In the genomic region with DNA sequence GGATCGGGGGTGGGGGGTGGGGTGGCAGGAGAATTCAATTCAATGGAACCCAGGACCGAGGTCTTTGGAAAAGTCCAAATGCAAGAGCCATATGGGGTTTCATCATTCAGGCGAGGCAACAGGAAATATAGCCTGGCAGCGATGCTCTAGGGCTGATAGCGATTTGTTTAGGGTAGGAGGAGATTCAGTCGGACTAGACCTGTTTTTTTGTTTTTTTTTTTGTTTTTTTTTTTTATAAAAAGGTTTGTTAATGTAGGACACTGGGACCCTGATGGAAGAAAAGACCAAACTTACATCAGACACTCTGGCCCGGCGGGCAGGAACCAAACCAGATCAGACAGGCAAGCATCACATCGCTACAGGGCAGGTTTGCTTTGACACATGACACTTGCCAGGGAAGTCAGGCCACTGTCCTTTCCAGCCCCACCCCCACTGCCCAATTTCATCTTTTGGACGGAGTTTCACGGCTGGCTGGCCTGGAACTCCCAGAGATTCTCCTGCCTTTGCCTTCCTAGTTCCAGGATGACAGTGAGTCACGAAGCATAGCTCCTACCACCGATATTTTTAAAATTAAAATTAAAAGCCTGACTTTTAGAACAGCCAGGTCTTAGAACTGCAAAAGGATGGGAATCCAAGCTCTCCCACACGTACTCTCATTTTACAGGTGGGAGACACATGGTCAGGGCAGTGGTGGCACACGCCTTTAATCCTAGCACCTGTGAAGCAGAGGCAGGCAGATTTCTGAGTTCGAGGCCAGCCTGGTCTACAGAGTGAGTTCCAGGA, we compare ENCODE assay signal across 8 mouse cellular contexts. TPM values are rescaled to one million over a fixed set of nuclear protein-coding genes. Genes with fewer than 3 reads are reported as not detected.
DNase-seq lines count a peak whose midpoint lies in the region; ATAC-seq and TF ChIP-seq lines count a peak whose summit lies in the region.

No protein-coding gene starts in this region.

- 45% methylated on average over 16 of the region's 16 CpGs for WGBS in spleen, adult 2 months
- WGBS in heart, postnatal 0 days, result 34% methylated on average over 16 of the region's 16 CpGs
- 24% methylated on average over 16 of the region's 16 CpGs for WGBS in liver, embryonic 11.5 days

- H3K27ac ChIP-seq in spleen, adult 2 months (ENCODE audit: insufficient read depth, low read length), result peak overlapping the region; percentile 44; the same call in 1 of the 2 replicates
- H3K27ac ChIP-seq in heart, postnatal 0 days (ENCODE audit: low read depth), result peak overlapping the region; percentile 95
- 0 out of 2 replicates have a peak overlapping the region, but pooled peaks have one; percentile 41 for H3K27ac ChIP-seq in liver, embryonic 11.5 days (ENCODE audit: low read depth, low read length)

- TF ChIP-seq EP300 in heart, postnatal 0 days (IDR thresholded peaks at IDR 0.05; ENCODE audit: low read depth), result no peak

- peaks cover 2% of the 10 kb centered on the region; the same call in 1 of the 2 replicates for H3K4me1 ChIP-seq in spleen, adult 2 months (ENCODE audit: control insufficient read depth, insufficient read depth, insufficient read length)
- peaks cover 34% of the 10 kb centered on the region for H3K4me1 ChIP-seq in heart, postnatal 0 days (ENCODE audit: control insufficient read depth, insufficient read depth)
- peaks cover 22% of the 10 kb centered on the region for H3K4me1 ChIP-seq in liver, embryonic 11.5 days (replicated peaks; ENCODE audit: control insufficient read depth, insufficient read depth, low read length)

- DNase-seq in spleen, adult 2 months (ENCODE audit: low read depth in 1 of 2, low spot score in 2 of 2), result no peak
- no peak for DNase-seq in spleen, postnatal 10 days (ENCODE audit: low spot score in 2 of 2)
- peak; percentile 65 to 73 for DNase-seq in cerebellum, postnatal 25 days
- no peak for DNase-seq in heart, postnatal 0 days (ENCODE audit: low spot score)
- DNase-seq in liver, embryonic 11.5 days (ENCODE audit: low spot score), result peak; percentile 52
- peak; percentile 52 for DNase-seq in retina, postnatal 1 day
- DNase-seq in left cerebral cortex, adult 11 months (ENCODE audit: low spot score), result no peak
- no peak for DNase-seq in urinary bladder, postnatal 25 days (ENCODE audit: low spot score)

- ATAC-seq in heart, postnatal 0 days (ENCODE audit: insufficient read depth, low read depth), result no peak
- no peak for ATAC-seq in liver, embryonic 11.5 days (replicated peaks; ENCODE audit: low FRiP score)

- no peaks in the 10 kb centered on the region for H3K27me3 ChIP-seq in spleen, adult 2 months (ENCODE audit: control insufficient read depth, insufficient read depth, low read length)
- no peaks in the 10 kb centered on the region for H3K27me3 ChIP-seq in heart, postnatal 0 days (ENCODE audit: control insufficient read depth, insufficient read depth, low read length)
- H3K27me3 ChIP-seq in liver, embryonic 11.5 days (replicated peaks; ENCODE audit: control insufficient read depth, insufficient read depth, low read length), result peaks cover 22% of the 10 kb centered on the region

- peak overlapping the region; percentile 89 for H3K4me2 ChIP-seq in heart, postnatal 0 days (ENCODE audit: low read depth, low read length)
- H3K4me2 ChIP-seq in liver, embryonic 11.5 days, result peak overlapping the region; percentile 97

- TF ChIP-seq CTCF in spleen, adult 2 months (IDR thresholded peaks at IDR 0.05; ENCODE audit: extremely low read depth, insufficient read depth, insufficient read length, insufficient replicate concordance), result no peak
- no peak for TF ChIP-seq CTCF in heart, postnatal 0 days (IDR thresholded peaks at IDR 0.05; ENCODE audit: low read depth)

- H3K9me3 ChIP-seq in heart, postnatal 0 days (replicated peaks; ENCODE audit: control insufficient read depth, low read length), result no peaks in the 10 kb centered on the region
- no peaks in the 10 kb centered on the region for H3K9me3 ChIP-seq in liver, embryonic 11.5 days (ENCODE audit: control insufficient read depth, low read length)

- TF ChIP-seq POLR2A in spleen, adult 2 months (IDR thresholded peaks at IDR 0.05; ENCODE audit: low read depth, low read length), result no peak

- peak overlapping the region; percentile 64; the same call in 1 of the 2 replicates for H3K4me3 ChIP-seq in spleen, adult 2 months (ENCODE audit: extremely low read depth, insufficient read depth, insufficient read length)
- H3K4me3 ChIP-seq in heart, postnatal 0 days (ENCODE audit: low read depth, low read length), result peak overlapping the region; percentile 100
- peak overlapping the region; percentile 81 for H3K4me3 ChIP-seq in liver, embryonic 11.5 days (ENCODE audit: low read depth, low read length)

- H3K9ac ChIP-seq in heart, postnatal 0 days (replicated peaks; ENCODE audit: low read depth, low read length), result peak overlapping the region; percentile 73
- H3K9ac ChIP-seq in liver, embryonic 11.5 days (ENCODE audit: low read depth, low read length), result peak overlapping the region; percentile 72

- peaks cover 14% of the 10 kb centered on the region for H3K36me3 ChIP-seq in spleen, adult 2 months (ENCODE audit: control insufficient read depth, insufficient read depth, low read length)
- peaks cover 14% of the 10 kb centered on the region for H3K36me3 ChIP-seq in heart, postnatal 0 days (replicated peaks; ENCODE audit: control insufficient read depth, insufficient read depth, low read length)
- peaks cover 3% of the 10 kb centered on the region; the same call in 1 of the 2 replicates for H3K36me3 ChIP-seq in liver, embryonic 11.5 days (ENCODE audit: control insufficient read depth, insufficient read depth, low read length)

RNA-seq across cellular contexts. Expression of a gene that starts 1.3 kb away (rescaled TPM):
- 152 and 168 TPM in 2 replicates for polyA plus RNA-seq in spleen, adult 2 months (2012; rRNA removed)
- 30.3 and 35.6 TPM in 2 replicates for total RNA-seq in heart, postnatal 0 days (2014; rRNA removed; ENCODE audit: low replicate concordance)
- 17.0 and 17.4 TPM in 2 replicates for polyA plus RNA-seq in heart, postnatal 0 days (2015; fragmentation: Nextera tagmentation; extraction: Ambion mirVana)
- 2.7 and 4.3 TPM in 2 replicates for polyA plus RNA-seq in liver, embryonic 11.5 days (2014; fragmentation: Nextera tagmentation; extraction: Ambion mirVana)

RNA-seq across cellular contexts. Expression of a gene that starts 49.6 kb away (rescaled TPM):
- 11.9 and 12.0 TPM in 2 replicates for polyA plus RNA-seq in spleen, adult 2 months (2012; rRNA removed)
- 14.0 and 15.7 TPM in 2 replicates for total RNA-seq in heart, postnatal 0 days (2014; rRNA removed; ENCODE audit: low replicate concordance)
- 34.6 and 35.8 TPM in 2 replicates for polyA plus RNA-seq in heart, postnatal 0 days (2015; fragmentation: Nextera tagmentation; extraction: Ambion mirVana)
- polyA plus RNA-seq in liver, embryonic 11.5 days (2014; fragmentation: Nextera tagmentation; extraction: Ambion mirVana), result 37.2 and 37.4 TPM in 2 replicates

RNA-seq across cellular contexts. Expression of a gene that starts 50.0 kb away (rescaled TPM):
- 55.4 and 62.1 TPM in 2 replicates for polyA plus RNA-seq in spleen, adult 2 months (2012; rRNA removed)
- 29.7 and 85.4 TPM in 2 replicates for total RNA-seq in heart, postnatal 0 days (2014; rRNA removed; ENCODE audit: low replicate concordance)
- 104 and 108 TPM in 2 replicates for polyA plus RNA-seq in heart, postnatal 0 days (2015; fragmentation: Nextera tagmentation; extraction: Ambion mirVana)
- 77.4 and 80.0 TPM in 2 replicates for polyA plus RNA-seq in liver, embryonic 11.5 days (2014; fragmentation: Nextera tagmentation; extraction: Ambion mirVana)

Comparison
In these comparisons a context has a peak if more than half of its experiments do, and no peak if none do; other contexts are left out.
1. DNase-seq: peak in cerebellum, postnatal 25 days (2 of 2), liver, embryonic 11.5 days (single experiment) and retina, postnatal 1 day (single experiment); none in spleen, adult 2 months (0 of 2), spleen, postnatal 10 days (0 of 2), heart, postnatal 0 days (single experiment), left cerebral cortex, adult 11 months (single experiment) and urinary bladder, postnatal 25 days (single experiment).
2. H3K27ac ChIP-seq: peak in every context shown above with its lines; median percentile 95 in heart, postnatal 0 days; 44 in spleen, adult 2 months; 41 in liver, embryonic 11.5 days.
3. Peak in every context shown above with its lines, with median percentiles within 50 percentile points of each other: H3K4me3 ChIP-seq.